Mouse (Mus musculus) heart, postnatal 4 days (tissue): ENCODE data around the gene Wfikkn1. TPM values are rescaled to one million over a fixed set of nuclear protein-coding genes. Genes with fewer than 3 reads are reported as not detected.

ENCODE experiments used
- DNase-seq: peaks from one replicate; pipeline ENCODE4 v3.0.0; 2021
- total RNA-seq, 2 experiments: library from RNA; stranded (reverse); gene quantifications; 2 replicates each; pipeline ENCODE4 v1.2.3; 2021

The Wfikkn1 gene
- total RNA-seq, 2 experiments from 2014 or later, result 0.70 to 1.1 TPM

DNA sequence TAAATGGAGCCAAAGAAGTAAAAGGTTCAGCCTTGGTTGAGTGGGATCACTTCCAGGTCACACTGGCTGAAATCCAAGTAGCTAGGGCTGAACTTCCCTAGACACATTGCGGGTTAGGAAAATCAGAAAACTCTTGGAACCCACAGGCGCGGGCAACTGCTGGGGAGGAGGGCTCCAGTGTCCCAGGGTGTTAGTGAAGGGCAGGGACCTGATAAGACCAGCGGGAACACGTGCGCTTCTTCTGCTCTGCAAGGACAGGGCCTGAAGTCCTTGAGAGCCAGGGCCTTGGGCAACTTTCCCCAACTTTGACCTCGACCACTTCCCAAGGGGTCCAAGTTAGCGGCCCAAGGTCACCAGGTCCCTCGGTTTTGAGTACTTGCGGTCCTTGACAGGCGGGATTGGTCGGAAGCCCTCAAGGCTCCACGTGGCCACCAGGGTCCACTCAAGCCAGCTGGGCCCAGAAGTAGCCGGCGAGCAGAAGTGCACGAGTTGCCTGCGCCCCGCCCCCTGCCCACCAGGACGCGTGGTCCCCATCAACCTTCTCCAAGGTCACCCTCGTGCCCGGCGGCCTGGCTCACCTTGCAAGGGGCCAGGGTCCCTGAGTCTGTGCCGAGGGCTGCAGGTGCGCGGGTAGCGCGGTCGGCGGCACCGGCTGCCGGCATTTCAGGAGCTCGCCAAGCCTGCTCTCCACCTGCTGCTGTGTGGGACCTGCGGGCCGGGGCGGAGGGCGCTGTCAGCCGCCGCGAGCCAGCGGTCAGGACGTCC, 12.6 kb downstream of the Wfikkn1 start:
- DNase-seq, result peak; percentile 74

- no peak for DNase-seq
Observed at GRCm38 (mm10) chr17:25867509-25867835, 13.2 kb downstream of the Wfikkn1 start.

- peak; percentile 6 for DNase-seq
Observed at GRCm38 (mm10) chr17:25866172-25866571, 14.5 kb downstream of the Wfikkn1 start.

DNA sequence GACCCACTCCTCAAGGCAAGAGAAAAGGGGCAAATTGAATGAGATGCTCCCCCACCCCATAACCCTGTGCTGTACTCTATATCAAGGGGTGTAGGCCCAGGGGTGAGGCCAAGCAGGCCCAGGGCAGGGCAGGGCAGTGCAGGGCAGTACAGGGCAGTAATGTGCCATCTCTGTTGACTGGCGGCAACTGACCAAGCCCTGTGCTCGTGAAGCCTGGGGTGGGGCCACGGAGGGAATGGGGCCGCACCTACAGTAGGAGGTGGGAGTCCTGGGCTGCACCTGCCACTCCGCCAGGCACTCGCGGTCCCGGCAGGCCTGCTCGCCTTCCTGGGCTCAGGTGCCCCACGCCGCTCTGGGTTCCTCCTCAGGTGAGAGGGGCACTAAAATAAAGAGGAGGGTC, 15.4 kb downstream of the Wfikkn1 start:
- peak; percentile 7 for DNase-seq

GRCm38 (mm10) chr17:25864311-25864710, 16.3 kb downstream of the Wfikkn1 start:
- DNase-seq, result no peak

DNA sequence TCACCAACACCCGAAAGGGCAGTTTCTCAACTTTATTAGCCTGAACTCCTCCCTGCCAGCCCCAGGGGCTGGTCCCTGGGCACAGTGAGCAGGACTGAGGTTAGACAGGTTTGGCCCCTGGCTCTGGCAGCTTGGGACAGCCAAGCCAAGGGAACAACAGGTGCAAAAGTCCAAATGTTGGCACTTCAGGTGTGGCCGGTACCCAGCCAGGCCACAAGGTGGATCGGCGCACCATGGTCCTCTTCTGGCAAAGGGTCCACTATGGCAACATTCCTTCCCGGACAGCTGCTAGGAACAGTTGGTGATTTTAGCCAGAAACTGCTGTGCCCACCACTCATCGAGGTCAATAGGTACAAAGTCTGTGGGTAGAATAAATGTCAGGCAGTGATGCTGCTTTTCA, 17.0 kb downstream of the Wfikkn1 start:
- DNase-seq, result no peak

- no peak for DNase-seq
Observed at GRCm38 (mm10) chr17:25861704-25862612, 18.7 kb downstream of the Wfikkn1 start.

DNA sequence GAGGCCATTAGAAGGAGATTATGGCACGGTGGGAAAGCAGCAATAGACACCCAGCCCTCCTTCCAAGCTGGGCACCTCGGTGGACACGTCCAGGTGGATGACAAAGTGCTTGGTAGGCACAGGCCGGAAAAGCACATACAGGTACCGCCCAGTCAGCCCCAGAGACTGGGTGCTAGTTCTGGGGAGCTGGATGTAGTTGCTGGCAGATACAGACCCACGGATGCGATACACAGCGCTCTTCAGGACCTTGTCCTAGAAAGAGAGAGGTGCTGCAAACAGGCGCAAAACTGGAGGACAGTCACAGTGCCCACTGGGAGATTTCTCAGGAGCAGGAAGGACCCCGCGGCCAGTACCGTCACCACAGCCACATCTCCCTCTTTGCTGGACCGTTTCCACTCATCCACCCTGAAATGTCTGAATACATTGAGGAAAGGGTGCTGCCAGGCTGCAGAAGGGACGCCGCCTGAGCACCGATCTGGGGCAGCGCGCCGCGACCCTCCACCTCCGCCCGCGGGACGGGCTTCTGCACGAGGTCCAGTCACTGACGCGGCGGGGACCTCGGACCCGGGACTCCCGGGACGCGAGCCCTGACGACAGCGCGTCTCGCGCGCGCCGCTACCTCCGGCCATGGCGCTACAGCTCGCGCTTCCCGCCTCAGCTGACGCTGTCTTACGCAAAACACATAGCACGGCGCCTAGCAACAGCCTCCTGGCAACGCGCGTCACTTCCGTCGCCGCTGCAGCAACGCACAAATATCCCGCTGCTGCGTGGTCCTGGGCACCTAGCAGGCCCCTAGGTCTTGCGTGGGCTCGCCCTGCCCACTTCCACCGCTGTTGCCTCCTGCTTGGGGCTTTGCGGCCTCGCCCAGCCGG, 19.6 kb downstream of the Wfikkn1 start, which contains the start of gene Wdr90:
Wdr90 (minus strand) TSS at position 670 of the 872 bp plus-strand sequence.
- peak; percentile 88 for DNase-seq

- no peak for DNase-seq
Observed at GRCm38 (mm10) chr17:25860229-25860628, 20.4 kb downstream of the Wfikkn1 start.

- peak; percentile 95 for DNase-seq
Observed at GRCm38 (mm10) chr17:25844396-25844901, 36.2 kb downstream of the Wfikkn1 start, which contains the start of gene Rhot2. TSS of gene Rhot2 (minus strand) at chr17:25844851.

DNA sequence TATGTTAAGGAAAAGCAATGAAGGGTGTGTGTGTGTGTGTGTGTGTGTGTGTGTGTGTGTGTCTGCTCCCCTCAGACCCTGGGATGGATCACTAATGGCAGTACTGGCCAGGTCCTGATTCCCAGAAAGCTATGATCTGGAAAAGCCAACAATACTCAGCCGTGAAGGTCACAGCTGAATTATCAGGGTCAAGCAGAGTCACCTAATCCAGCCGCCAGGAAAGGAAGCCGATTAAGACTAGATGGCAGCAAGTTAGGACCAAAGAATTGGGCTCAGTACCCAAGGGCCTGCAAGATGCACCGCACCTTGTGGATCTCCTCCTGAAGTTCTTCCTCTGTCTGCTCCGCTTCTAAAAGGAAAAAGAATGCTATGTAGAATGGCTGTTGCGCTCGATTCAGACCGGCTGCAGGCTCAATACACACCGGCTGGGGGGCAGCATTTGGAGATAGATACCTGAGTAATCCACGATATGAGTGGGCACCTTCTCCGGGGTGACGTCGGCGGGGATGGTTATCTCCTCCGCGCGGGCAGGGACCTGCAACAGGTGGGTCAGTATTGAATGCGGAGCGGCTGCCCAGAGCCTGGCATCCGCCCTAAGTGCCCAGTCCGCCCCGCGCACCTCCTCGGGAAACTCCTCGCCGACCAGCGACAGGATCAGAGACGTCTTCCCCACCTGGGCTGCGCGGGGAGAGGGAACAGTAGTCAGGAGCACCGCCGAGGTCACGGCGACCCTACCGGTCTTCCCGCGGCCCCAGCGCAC, 36.8 kb downstream of the Wfikkn1 start:
- DNase-seq, result no peak

DNA sequence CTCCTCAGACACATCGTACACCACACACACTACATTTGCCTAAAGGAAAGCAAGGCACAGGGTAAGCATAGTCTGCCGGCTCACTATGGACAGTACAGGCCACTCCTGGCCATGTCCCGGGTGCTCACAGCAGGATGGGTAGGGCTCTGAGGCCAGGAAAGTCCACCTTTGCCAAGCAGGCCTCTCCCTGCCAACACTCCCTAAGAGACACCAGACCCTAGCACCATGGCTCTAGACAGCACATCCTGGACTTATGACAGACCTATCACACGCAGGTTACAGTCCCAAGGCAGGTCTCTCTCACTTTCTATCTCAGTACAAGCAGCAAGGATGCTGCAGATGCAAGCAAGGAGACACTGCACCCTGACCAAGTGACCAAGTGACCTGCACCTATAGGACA, 37.5 kb downstream of the Wfikkn1 start:
- DNase-seq, result no peak

- DNase-seq, result no peak
Observed at GRCm38 (mm10) chr17:25842509-25842908, 38.1 kb downstream of the Wfikkn1 start.

DNA sequence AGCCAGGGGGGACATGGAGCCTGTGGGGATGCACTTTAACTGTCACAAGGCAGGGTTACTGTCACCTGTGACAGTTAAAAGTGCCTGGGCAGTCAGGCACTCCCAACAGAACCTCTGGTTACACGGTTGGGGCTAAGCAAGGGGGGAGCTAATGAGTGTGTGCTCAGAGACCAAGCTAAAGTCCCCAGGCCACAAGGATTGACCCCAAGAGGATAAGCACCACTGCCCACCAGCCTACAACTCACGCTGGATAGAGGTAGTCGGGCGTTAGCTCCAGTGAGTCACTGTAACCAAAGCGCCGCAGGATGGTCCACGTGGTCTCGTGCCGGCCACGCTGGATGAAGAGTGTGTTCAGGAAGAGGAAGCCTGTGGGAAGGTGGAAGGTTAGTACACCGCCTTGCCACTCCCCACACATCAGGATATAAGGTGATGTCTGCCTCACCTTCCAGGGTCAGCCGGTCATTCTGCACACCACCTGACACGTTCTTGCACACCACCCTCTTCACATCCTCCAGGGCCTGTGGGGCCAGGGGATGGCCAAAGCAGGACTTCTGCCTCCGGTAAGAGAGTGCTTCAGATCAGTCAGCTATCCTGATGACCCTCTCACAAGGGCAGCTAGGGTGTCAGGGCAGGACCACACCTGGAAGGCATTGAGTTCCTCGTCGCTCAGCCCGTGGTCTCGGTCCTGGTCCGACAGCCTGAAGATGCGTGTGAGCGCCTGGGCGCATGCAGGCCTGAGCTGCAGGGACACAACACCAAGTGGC, 39.4 kb downstream of the Wfikkn1 start, which contains the start of gene Gm20683:
Gm20683 (minus strand) TSS at position 647 of the 764 bp plus-strand sequence.
- no peak for DNase-seq

GRCm38 (mm10) chr17:25840519-25840918, 40.1 kb downstream of the Wfikkn1 start:
- DNase-seq, result no peak

DNA sequence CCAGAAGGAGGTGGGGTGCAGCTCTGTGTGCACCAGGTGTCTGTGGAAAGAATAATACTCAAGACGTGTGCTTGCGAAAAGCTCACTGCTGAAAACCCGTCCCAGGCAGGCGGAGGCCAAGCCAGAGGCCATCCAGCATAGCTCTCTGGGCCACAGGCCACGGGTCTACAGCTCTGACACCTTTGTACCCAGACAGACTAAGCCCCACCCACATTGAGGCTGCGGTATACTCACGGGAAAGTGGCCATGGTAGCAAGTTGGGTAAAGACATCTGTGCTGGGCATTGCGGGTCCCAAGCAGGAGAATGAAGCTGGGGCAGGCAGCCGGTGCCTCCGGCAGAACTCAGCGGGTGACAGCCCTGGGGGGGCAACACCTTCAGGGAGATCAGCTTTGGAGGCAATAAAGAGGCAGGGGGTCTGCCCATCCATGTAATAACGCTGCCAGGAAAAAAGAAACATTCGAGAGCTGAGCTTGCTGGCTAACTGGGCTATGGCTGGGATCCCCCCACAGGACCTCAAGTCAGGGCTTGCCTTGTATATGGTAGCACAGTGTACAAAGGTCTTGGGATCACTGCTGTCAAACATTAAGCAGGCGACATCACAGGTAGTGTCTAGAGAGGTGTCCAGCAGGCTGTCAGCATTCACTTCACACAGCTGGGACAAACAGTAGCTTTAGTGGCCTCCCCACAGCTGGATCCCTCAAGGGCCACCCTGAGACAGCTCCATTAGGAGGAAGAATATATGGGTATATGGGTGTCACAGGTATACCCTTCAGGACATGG, 41.0 kb downstream of the Wfikkn1 start:
- no peak for DNase-seq

DNA sequence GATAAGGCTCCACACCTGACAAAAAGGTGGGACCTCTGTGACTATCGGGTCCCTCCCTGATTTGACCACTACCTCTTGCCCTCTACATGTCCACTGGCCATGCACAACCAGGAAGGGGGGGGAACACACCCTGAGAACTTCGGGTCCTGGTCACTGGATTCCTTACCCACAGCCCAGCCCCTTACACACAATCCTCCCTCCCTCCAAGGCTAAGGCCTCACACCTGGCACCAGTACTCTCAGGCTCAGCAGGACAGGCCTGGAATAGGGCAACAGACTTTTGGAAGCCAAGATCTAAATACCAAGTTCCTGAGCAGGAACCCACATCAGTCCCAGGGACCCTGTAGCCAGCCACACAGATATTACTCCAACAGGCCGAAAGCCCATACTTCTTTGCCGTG, 41.8 kb downstream of the Wfikkn1 start:
- no peak for DNase-seq

- no peak for DNase-seq
Observed at GRCm38 (mm10) chr17:25837533-25837932, 43.1 kb downstream of the Wfikkn1 start.

DNA sequence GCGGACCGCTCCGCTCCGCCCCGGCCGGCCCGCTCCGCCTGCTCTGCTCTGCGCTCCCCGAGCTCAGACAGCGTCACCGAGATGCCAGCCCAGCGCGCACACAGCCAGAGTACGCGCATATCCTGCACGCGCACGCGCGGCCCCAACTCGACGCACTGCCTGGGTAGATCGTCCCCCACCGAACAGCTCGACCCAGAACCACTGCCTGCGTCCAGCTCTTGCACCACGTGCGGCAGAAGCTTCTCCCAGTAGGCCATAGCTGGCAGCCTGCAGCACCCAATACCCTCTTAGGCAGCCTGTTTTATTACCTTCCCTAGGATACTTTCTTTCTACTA, 43.6 kb downstream of the Wfikkn1 start, which contains the start of gene Rhbdl1:
Rhbdl1 (minus strand) TSS at position 220 of the 335 bp plus-strand sequence.
- DNase-seq, result peak; percentile 79
